Mouse (Mus musculus) E14TG2a.4 (cell line): ENCODE measurements around the gene Sirt6.
"Not testable (repeated sequence)": the region's sequence is repeated elsewhere in the genome, so short reads cannot be mapped to it uniquely, and the experiment has no call there.

Experiments
- H3K27me3 ChIP-seq: 2 replicates; pipeline ENCODE4 v1.6.1; 2014; ENCODE audit warnings: low read length, control low read depth; ENCODE audit not compliant: insufficient read depth
- H3K36me3 ChIP-seq: 2 replicates; pipeline ENCODE4 v1.6.1; 2014; ENCODE audit warnings: low read length, control low read depth; ENCODE audit not compliant: insufficient read depth
- H3K4me1 ChIP-seq: replicated peaks from 2 replicates; pipeline ENCODE4 v1.6.1; 2014; ENCODE audit warnings: low read depth, low read length, control low read depth
- H3K4me3 ChIP-seq: replicated peaks from 2 replicates; pipeline ENCODE4 v1.5.1; 2014; ENCODE audit warnings: mild to moderate bottlenecking, low read length
- H3K9me3 ChIP-seq: 2 replicates; pipeline ENCODE4 v1.6.1; 2014; ENCODE audit warnings: low read length, control low read depth
- CTCF ChIP-seq: conservative IDR thresholded peaks from 2 replicates; pipeline ENCODE4 v1.5.1; 2014; ENCODE audit warnings: low read length
- NANOG ChIP-seq: IDR thresholded peaks from 2 replicates; pipeline ENCODE4 v1.6.1; 2014; ENCODE audit warnings: borderline replicate concordance, low read length, mixed read lengths
- POU5F1 ChIP-seq: IDR thresholded peaks from 2 replicates; pipeline ENCODE4 v1.6.1; 2014; ENCODE audit warnings: low read length, borderline replicate concordance

Gene Sirt6

GRCm38 (mm10) chr10:81643449-81644055, 16.0 kb upstream of the Sirt6 start:
- TF ChIP-seq NANOG = no peak
- peak; percentile 13; the same call in 1 of the 2 replicates for TF ChIP-seq CTCF
- no peak for TF ChIP-seq POU5F1
- Histone ChIP-seq H3K9me3 (no peaks in the 10 kb centered on the region), H3K27me3 (peaks cover 4% of the 10 kb centered on the region; the same call in 1 of the 2 replicates), H3K4me1 (peaks cover 46% of the 10 kb centered on the region), H3K36me3 (peaks cover 41% of the 10 kb centered on the region), H3K4me3 (peak overlapping the region; percentile 89)

GRCm38 (mm10) chr10:81642648-81643448, 15.3 kb upstream of the Sirt6 start:
- TF ChIP-seq POU5F1 (no peak), CTCF (no peak), NANOG (no peak)
- H3K36me3 ChIP-seq = peaks cover 45% of the 10 kb centered on the region
- no peaks in the 10 kb centered on the region for H3K9me3 ChIP-seq

GRCm38 (mm10) chr10:81641978-81642647, 14.5 kb upstream of the Sirt6 start:
- Histone ChIP-seq H3K4me1 (peaks cover 43% of the 10 kb centered on the region), H3K36me3 (peaks cover 44% of the 10 kb centered on the region), H3K4me3 (peak overlapping the region; percentile 89), H3K9me3 (no peaks in the 10 kb centered on the region), H3K27me3 (peaks cover 10% of the 10 kb centered on the region)
- no peak for TF ChIP-seq POU5F1
- TF ChIP-seq NANOG = no peak
- no peak for TF ChIP-seq CTCF

More at GRCm38 (mm10) chr10:81642648-81643448, 15.3 kb upstream of the Sirt6 start:
- Histone ChIP-seq H3K4me1 (peaks cover 43% of the 10 kb centered on the region), H3K27me3 (peaks cover 10% of the 10 kb centered on the region), H3K4me3 (peak overlapping the region; percentile 89)

- peaks cover 48% of the 10 kb centered on the region for H3K4me1 ChIP-seq
- peaks cover 38% of the 10 kb centered on the region for H3K36me3 ChIP-seq
- H3K27me3 ChIP-seq = peaks cover 10% of the 10 kb centered on the region
- H3K9me3 ChIP-seq = no peaks in the 10 kb centered on the region
- H3K4me3 ChIP-seq = no peak overlapping the region
- no peak for TF ChIP-seq NANOG
- no peak for TF ChIP-seq POU5F1
Observed at GRCm38 (mm10) chr10:81641566-81641965, 14.0 kb upstream of the Sirt6 start.

GRCm38 (mm10) chr10:81640825-81641224, 13.2 kb upstream of the Sirt6 start:
- peaks cover 55% of the 10 kb centered on the region for H3K4me1 ChIP-seq
- H3K9me3 ChIP-seq, H3K4me3 ChIP-seq: not testable (repeated sequence)
- peaks cover 10% of the 10 kb centered on the region for H3K27me3 ChIP-seq
- peaks cover 32% of the 10 kb centered on the region for H3K36me3 ChIP-seq

- TF ChIP-seq CTCF (no peak), POU5F1 (no peak), NANOG (no peak)
- H3K4me1 ChIP-seq = peaks cover 65% of the 10 kb centered on the region
- H3K4me3 ChIP-seq = no peak overlapping the region
- H3K36me3 ChIP-seq = peaks cover 32% of the 10 kb centered on the region
- H3K9me3 ChIP-seq = no peaks in the 10 kb centered on the region
- H3K27me3 ChIP-seq = peaks cover 16% of the 10 kb centered on the region
Observed at GRCm38 (mm10) chr10:81638101-81638500, 10.5 kb upstream of the Sirt6 start.

GRCm38 (mm10) chr10:81636338-81636737, 8.7 kb upstream of the Sirt6 start:
- Histone ChIP-seq H3K4me3 (0 out of 2 replicates have a peak overlapping the region, but pooled peaks have one; percentile 7), H3K9me3 (no peaks in the 10 kb centered on the region), H3K36me3 (peaks cover 23% of the 10 kb centered on the region), H3K4me1 (peaks cover 57% of the 10 kb centered on the region), H3K27me3 (peaks cover 13% of the 10 kb centered on the region)
- TF ChIP-seq CTCF (no peak), POU5F1 (no peak), NANOG (no peak)
